Mouse (Mus musculus) hindbrain, embryonic 10.5 days (tissue): ENCODE measurements at regions not wholly inside any gene's neighbourhood (a gene's known extent, or its start where the extent isn't known, plus 50 kb on each side); places are given as distances from the start of the nearest gene placed in this dataset.

ENCODE experiments used
- DNase-seq: peaks from one replicate; pipeline ENCODE4 v3.0.0-alpha.2; 2017; ENCODE audit warnings: low spot score
- H3K27ac ChIP-seq: fragments of 300-500 bp; sonication (generic); 2 replicates; pipeline ENCODE4 v1.5.1; 2016; ENCODE audit warnings: mild to moderate bottlenecking, moderate library complexity
- H3K27me3 ChIP-seq: fragments of 300-500 bp; sonication (generic); 2 replicates; pipeline ENCODE4 v1.6.1; 2016; ENCODE audit warnings: mild to moderate bottlenecking; ENCODE audit not compliant: poor library complexity, insufficient read depth, severe bottlenecking
- H3K36me3 ChIP-seq: fragments of 300-500 bp; sonication (generic); 2 replicates; pipeline ENCODE4 v1.6.1; 2016; ENCODE audit warnings: mild to moderate bottlenecking, moderate library complexity
- H3K4me1 ChIP-seq: fragments of 300-500 bp; sonication (generic); replicated peaks from 2 replicates; pipeline ENCODE4 v1.6.1; 2016; ENCODE audit warnings: mild to moderate bottlenecking
- H3K4me3 ChIP-seq: fragments of 300-500 bp; sonication (generic); 2 replicates; pipeline ENCODE4 v1.5.1; 2016; ENCODE audit warnings: mild to moderate bottlenecking, moderate library complexity
- H3K9me3 ChIP-seq: fragments of 300-500 bp; sonication (generic); 2 replicates; pipeline ENCODE4 v1.6.1; 2016; ENCODE audit warnings: mild to moderate bottlenecking, moderate library complexity
- WGBS: fragments of 180-500 bp; shearing (Covaris S2); methylation state at CpG from one replicate; pipeline ENCODE4 v1.1.7; 2016; 5-methylcytosine and 5-hydroxymethylcytosine counted together

DNA sequence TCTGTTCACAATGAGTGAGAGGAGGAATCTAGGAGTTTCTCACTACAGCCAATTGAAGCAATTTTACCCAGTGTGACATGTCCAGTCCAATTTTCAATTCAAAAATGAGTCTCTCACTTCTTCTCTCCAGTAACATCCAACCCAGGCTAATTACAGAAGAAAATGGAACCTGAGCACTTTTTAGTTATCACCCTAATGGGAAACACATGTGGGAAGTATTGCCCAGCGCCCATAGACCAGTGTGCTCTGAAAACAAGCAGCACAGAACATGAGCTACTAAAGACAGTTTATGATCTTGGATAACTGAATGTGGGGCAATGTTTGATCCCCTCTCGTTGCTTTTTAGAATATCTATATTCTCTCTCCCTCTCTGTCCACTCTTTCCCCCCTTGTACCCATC is 70.5 kb upstream of the Efemp1 start:
- H3K4me3 ChIP-seq = no peak overlapping the region
- 62% methylated on average over 2 of the region's 2 CpGs for WGBS
- H3K4me1 ChIP-seq = no peaks in the 10 kb centered on the region
- H3K27ac ChIP-seq = no peak overlapping the region
- H3K27me3 ChIP-seq = no peaks in the 10 kb centered on the region
- H3K9me3 ChIP-seq = no peaks in the 10 kb centered on the region
- no peaks in the 10 kb centered on the region for H3K36me3 ChIP-seq
- DNase-seq = no peak

DNA sequence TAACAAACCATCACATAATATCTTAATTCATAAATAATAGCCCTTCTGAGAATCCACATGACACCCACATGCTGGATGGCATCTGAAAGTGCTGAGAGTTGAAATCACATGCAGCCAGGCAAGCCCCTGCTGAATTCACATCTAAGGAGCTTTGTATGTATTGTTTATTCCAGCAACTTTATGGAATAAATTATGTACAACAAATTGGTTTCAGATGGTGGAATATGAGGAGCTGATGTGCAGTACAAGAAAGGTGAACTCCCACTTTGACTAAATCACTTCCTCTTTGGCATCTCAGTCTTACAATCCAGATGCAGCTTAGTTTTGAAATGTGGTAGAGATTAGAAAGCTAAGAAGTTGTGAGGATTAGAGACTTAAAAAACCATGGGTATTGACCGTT is 82.2 kb upstream of the Efemp1 start:
- H3K4me1 ChIP-seq = no peaks in the 10 kb centered on the region
- WGBS = 83% methylated on average over 1 of the region's 1 CpGs
- no peak for DNase-seq

DNA sequence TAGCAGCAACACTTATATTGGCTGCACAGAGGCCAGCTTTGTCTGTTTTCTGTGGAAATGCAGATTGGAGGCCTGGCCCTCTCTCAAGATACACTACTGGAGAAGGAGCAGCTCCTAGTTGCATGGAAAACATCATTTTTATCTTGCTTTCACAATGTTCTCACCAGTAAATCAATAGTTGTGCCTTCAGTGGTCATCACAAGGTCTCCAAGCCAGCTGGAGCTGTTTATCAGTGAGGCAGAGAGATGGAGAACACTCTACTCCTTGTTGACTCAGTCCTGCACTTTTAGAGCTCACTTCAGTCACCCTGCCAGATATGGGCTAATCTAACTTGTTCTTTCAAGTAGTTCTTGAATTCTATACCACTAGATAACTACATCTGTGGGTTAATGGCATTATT is 92.3 kb upstream of the Efemp1 start:
- Histone ChIP-seq H3K9me3 (no peaks in the 10 kb centered on the region), H3K4me1 (no peaks in the 10 kb centered on the region), H3K4me3 (no peak overlapping the region), H3K27me3 (no peaks in the 10 kb centered on the region), H3K27ac (no peak overlapping the region), H3K36me3 (no peaks in the 10 kb centered on the region)
- DNase-seq = no peak

More for the DNA sequence above, 82.2 kb upstream of the Efemp1 start:
- Histone ChIP-seq H3K9me3 (no peaks in the 10 kb centered on the region), H3K27ac (no peak overlapping the region), H3K36me3 (no peaks in the 10 kb centered on the region), H3K27me3 (no peaks in the 10 kb centered on the region), H3K4me3 (no peak overlapping the region)

DNA sequence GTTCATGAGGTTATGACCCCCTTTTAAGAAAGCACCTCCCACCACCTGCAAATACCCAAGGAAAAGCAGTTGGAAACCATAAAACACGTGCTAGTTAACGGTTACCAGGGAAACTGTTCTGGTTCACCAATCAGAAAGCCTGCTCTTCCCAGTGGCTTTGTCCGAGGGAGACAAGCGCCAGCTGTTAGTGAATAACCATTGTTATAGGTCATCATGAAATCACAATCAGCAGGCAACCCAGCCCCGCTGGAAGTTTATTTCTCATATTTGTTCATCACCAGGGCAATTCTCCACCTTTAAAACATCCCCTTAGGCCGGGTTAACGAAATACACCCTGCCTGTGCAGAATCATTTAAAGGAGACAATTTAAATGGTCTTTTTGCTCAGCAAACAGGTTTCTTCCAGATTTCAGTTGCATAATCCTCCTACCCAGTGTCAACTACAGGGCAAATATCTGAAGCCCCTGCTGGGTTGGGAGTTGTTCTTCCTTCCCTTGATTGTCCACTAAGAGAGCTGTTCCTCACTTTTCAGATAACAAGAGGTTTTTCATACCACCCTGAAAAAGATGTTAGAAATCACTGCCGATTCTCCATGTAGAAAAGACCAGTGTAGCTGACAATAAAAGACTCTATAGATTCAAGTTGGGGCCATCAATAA is 117.9 kb upstream of the Efemp1 start:
- peaks cover 68% of the 10 kb centered on the region for H3K27me3 ChIP-seq
- 4% methylated on average over 8 of the region's 8 CpGs for WGBS
- H3K36me3 ChIP-seq = no peaks in the 10 kb centered on the region
- peak overlapping the region; percentile 29 for H3K4me3 ChIP-seq
- H3K27ac ChIP-seq = peak overlapping the region; percentile 82
- peak; percentile 76 for DNase-seq
- no peaks in the 10 kb centered on the region for H3K9me3 ChIP-seq
- H3K4me1 ChIP-seq = peaks cover 23% of the 10 kb centered on the region

DNA sequence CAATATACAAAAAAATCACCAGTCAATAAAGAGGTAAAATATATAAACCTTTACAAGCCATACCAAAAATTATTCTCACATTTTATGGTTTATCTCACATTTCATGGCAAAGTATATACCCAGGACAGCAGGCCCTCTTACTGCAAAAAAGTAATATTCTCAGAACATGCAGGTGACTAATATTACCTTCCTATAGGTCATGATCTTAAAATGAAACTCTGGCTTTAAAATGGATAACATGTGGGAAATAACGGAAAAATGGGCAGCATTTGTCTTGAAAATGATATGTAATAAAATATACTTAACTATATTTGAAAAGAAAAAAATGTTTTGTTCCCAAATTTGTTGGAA is 118.4 kb upstream of the Efemp1 start:
- Histone ChIP-seq H3K36me3 (no peaks in the 10 kb centered on the region), H3K4me3 (no peak overlapping the region), H3K27me3 (peaks cover 68% of the 10 kb centered on the region), H3K9me3 (no peaks in the 10 kb centered on the region), H3K27ac (no peak overlapping the region), H3K4me1 (peaks cover 23% of the 10 kb centered on the region)
- 29% methylated on average over 1 of the region's 1 CpGs for WGBS
- DNase-seq = no peak

DNA sequence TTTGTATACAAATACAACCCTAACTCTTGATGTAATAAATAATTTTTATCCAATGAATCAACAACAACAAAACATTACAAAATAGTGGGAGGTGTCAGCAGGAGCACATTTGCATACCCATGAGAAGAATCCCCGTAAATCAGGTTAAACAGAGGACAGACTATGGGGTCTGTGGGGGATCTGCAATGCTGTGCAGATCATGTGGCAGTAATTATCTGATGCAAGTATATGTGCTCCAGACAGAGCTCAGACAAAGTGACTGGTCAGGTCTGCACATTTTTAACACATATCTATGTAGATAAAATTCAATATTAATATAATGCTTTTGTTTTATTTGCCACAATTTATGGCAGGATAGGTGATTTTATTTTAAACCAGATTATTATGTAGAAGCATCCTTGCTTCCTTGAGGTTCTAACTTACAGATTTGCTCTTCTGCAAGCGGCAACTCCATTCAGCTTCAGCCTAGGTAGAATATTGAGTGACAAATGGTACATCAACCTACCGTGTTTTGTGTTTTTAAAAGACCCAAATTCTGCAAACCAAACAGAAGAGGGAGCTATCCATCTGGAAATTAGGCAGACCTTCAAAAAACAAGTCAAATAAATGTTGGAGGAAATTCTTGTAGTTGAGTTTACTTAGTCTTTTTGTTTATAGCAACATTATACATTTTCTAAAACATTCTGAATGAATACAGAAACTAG is 119.0 kb upstream of the Efemp1 start:
- no peak overlapping the region for H3K27ac ChIP-seq
- 33% methylated on average over 3 of the region's 3 CpGs for WGBS
- H3K4me3 ChIP-seq = no peak overlapping the region
- H3K4me1 ChIP-seq = peaks cover 23% of the 10 kb centered on the region
- DNase-seq = no peak
- H3K27me3 ChIP-seq = peaks cover 63% of the 10 kb centered on the region
- no peaks in the 10 kb centered on the region for H3K36me3 ChIP-seq
- H3K9me3 ChIP-seq = no peaks in the 10 kb centered on the region

DNA sequence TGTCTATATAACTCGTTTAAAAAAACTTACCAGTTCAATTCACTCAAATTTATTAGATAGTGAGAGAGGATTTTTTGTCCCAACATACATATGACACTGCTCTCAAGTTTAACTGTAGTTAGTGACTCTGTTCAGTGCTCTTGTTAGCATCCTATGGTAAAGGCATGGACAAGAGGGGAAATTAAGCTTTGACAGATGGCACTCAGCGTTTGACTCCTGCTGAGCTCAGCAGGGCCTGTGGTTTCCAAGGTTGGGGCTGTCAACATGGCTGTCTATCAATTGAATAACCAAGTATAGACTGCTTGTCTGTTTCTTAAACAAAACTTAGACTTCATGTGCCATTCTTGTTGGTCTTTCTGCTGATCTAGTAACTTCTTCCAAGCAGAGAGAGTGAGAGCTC is 122.9 kb upstream of the Efemp1 start:
- Histone ChIP-seq H3K36me3 (no peaks in the 10 kb centered on the region), H3K27me3 (peaks cover 50% of the 10 kb centered on the region), H3K9me3 (no peaks in the 10 kb centered on the region), H3K27ac (no peak overlapping the region), H3K4me1 (peaks cover 14% of the 10 kb centered on the region), H3K4me3 (no peak overlapping the region)
- 54% methylated on average over 2 of the region's 2 CpGs for WGBS
- peak; percentile 18 for DNase-seq

DNA sequence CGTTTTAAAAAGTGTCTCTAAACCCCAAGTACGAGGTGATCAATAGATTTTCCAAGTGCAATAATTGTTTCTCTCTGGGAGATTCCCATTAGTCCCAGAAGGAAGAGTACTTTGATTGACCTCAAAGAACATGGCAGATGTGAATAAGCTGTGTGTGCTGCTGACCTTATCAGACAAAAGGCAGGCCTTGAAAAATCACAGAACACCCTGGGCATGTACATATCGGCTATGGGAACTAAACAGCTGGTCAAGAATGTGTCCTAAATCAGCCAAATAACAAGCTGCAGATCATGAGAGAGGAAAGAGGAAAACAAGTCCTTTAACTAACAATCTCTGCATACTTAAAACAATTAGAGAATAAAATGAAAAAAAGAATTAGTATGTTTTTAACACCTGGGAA is 125.4 kb upstream of the Ccdc85a start:
- Histone ChIP-seq H3K27me3 (no peaks in the 10 kb centered on the region), H3K9me3 (no peaks in the 10 kb centered on the region), H3K27ac (no peak overlapping the region), H3K36me3 (no peaks in the 10 kb centered on the region), H3K4me1 (no peaks in the 10 kb centered on the region), H3K4me3 (no peak overlapping the region)
- DNase-seq = no peak
- 78% methylated on average over 3 of the region's 3 CpGs for WGBS

DNA sequence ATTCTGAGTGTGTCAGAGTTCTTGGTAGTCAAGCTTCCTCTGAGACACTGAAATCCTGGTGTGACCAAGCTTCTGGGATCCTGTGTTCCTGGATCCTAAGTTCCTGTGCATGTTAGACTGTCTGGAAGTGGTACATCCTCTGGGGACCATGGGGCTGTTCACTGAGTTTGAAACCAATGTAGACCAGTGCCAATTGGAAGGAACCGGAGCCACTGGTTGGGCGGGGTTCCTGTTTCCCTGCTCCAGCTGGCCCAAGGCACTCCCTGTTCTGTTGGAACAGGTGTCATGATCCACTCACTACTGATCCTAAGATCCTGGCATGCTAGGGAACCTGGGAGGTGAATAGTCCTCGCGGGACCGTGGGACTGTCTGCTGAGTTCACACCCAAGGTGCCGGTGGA is 124.3 kb upstream of the Ccdc85a start:
- Histone ChIP-seq H3K27me3 (no peaks in the 10 kb centered on the region), H3K4me3 (no peak overlapping the region), H3K9me3 (no peaks in the 10 kb centered on the region), H3K27ac (no peak overlapping the region), H3K36me3 (no peaks in the 10 kb centered on the region), H3K4me1 (no peaks in the 10 kb centered on the region)
- DNase-seq = no peak
- WGBS = 95% methylated on average over 6 of the region's 6 CpGs

DNA sequence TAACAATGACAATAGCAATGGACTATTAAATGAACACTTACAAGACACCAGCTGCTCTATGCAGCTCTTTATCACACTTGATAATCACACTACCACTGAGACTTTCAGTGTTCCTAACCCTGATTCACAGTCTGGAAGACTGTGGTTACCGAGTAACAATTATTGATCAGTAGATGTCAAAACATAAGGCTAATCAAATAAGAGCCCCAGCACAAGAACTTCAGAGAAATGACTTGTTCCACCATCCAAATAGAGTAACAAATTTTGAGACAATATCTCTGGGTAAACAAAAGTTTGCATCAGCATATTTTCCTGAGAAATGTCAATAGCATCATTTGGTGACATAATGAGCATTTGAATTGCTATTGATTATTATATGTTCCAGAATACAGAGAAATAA is 118.3 kb upstream of the Ccdc85a start:
- peaks cover 7% of the 10 kb centered on the region; the same call in 1 of the 2 replicates for H3K4me1 ChIP-seq
- no peak overlapping the region for H3K4me3 ChIP-seq
- H3K36me3 ChIP-seq = no peaks in the 10 kb centered on the region
- no peaks in the 10 kb centered on the region for H3K9me3 ChIP-seq
- H3K27ac ChIP-seq = no peak overlapping the region
- no peaks in the 10 kb centered on the region for H3K27me3 ChIP-seq
- 82% methylated on average over 1 of the region's 1 CpGs for WGBS
- no peak for DNase-seq

DNA sequence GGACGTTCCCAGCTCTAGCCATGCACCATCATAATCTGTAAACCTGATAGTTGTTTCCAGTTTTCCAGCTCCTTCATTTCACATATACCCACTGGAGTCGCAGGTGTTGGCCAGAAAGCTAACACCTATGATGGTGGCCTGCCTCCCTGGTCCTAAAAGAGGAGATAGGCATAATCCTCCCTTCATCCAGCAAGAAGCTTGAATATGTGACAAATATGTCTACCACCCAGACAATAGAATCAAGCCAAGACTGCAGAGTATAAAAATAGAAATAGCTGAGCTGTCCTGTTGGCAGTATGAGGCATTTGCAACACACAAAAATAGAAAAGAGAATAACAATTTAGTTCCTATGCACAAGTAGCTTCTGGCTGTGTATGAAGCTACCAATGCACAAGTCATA is 117.3 kb upstream of the Ccdc85a start:
- Histone ChIP-seq H3K4me1 (peaks cover 7% of the 10 kb centered on the region; the same call in 1 of the 2 replicates), H3K9me3 (no peaks in the 10 kb centered on the region), H3K4me3 (no peak overlapping the region), H3K36me3 (no peaks in the 10 kb centered on the region), H3K27me3 (no peaks in the 10 kb centered on the region), H3K27ac (no peak overlapping the region)
- DNase-seq = no peak
- WGBS = 82% methylated on average over 2 of the region's 2 CpGs

DNA sequence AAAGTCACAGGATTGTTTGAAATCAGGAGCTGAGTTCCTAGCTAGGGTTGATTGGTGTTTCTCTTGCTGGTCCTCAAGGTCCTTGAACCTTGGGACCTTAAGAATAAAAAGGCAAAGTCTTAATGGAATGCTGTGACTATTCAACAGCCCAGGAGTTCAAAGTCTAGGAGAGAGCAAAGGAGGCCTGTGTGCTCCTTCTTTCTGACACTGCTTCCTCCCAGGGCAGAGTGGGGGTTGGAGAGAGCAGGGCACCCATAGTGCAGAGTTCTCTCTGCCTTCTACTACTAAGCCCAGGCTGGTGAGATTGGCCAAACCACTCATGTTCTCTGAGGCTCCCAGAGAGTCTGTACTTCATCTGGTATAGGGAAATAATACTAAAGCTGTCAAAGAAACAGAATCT is 115.6 kb upstream of the Ccdc85a start:
- Histone ChIP-seq H3K36me3 (no peaks in the 10 kb centered on the region), H3K27me3 (no peaks in the 10 kb centered on the region), H3K9me3 (no peaks in the 10 kb centered on the region), H3K4me1 (peaks cover 7% of the 10 kb centered on the region; the same call in 1 of the 2 replicates), H3K4me3 (no peak overlapping the region), H3K27ac (no peak overlapping the region)
- no peak for DNase-seq

DNA sequence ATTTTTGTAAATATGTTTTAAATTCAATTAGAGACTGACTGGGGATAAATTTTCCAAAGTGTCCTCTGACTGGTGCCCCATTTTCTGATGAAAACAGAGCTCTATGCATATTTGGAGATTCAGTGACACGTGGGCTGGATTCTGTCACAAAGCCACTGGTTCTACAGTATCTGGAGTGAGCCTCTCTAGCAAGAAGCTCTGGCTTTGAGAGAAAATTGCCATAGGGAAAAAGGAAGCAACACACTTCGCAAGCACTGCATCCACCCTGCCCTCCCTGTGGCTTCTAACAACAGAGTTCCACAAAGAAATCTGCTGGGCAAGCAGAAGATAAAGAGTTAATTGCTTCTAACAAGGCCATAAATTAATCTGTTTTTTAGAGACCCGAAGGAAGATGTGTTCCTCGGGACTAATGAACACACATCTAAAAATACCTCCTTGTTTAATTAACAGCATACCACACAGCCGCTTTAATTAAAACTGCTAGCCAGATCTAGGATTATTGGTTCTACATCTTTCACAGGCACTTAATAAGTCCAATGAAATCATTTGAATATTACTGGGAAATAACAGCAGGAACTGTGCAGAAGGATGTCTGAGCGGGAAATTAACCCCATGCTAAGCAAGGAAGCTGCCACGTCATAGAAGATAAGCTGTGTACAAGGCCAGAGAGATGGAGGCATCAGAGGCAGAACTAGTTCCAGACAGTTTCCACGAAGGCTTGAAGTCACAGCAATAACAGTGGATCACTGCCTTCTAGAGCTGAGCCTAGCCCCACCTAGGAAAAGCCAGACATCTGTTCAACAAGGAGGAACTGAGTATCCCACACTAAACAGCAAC is 113.7 kb upstream of the Ccdc85a start:
- H3K36me3 ChIP-seq = no peaks in the 10 kb centered on the region
- H3K4me3 ChIP-seq = no peak overlapping the region
- H3K4me1 ChIP-seq = peaks cover 23% of the 10 kb centered on the region
- WGBS = 63% methylated on average over 8 of the region's 8 CpGs
- DNase-seq = no peak
- peak overlapping the region; percentile 53; the same call in 1 of the 2 replicates for H3K27ac ChIP-seq
- no peaks in the 10 kb centered on the region for H3K27me3 ChIP-seq
- no peaks in the 10 kb centered on the region for H3K9me3 ChIP-seq
